Mouse (Mus musculus): ENCODE results near the gene Atxn7l3. TPM values are rescaled to one million over a fixed set of nuclear protein-coding genes. Genes with fewer than 3 reads are reported as not detected.

Atxn7l3 gene
- total RNA-seq, 2 experiments from 2014 or later: 15.9 to 17.5 TPM

DNA sequence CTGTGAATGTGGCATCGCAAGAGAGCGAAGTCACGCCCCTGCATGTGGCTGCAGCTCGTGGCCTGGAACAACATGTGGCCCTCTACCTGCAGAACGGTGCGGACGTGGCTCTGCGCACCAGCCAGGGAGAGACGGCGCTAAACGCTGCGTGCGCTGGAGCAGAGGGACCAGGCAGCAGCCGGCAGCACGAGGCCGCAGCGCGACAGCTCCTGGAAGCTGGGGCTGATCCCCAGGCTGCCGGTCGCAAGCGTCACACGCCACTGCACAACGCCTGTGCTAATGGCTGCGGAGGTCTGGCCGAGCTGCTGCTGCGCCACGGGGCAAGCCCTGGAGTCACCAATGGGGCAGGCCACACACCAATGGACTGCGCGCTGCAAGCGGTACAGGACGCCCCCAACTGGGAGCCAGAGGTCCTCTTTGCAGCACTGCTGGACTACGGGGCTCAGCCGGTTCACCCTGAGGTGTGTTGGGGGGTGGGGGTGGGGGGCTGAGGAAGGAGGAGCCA is 20.0 kb downstream of the Atxn7l3 start:
- peak; percentile 40 for DNase-seq
- intact Hi-C loops (cut with DNase I; ENCODE audit: low total_unique reads): no loop called here

DNA sequence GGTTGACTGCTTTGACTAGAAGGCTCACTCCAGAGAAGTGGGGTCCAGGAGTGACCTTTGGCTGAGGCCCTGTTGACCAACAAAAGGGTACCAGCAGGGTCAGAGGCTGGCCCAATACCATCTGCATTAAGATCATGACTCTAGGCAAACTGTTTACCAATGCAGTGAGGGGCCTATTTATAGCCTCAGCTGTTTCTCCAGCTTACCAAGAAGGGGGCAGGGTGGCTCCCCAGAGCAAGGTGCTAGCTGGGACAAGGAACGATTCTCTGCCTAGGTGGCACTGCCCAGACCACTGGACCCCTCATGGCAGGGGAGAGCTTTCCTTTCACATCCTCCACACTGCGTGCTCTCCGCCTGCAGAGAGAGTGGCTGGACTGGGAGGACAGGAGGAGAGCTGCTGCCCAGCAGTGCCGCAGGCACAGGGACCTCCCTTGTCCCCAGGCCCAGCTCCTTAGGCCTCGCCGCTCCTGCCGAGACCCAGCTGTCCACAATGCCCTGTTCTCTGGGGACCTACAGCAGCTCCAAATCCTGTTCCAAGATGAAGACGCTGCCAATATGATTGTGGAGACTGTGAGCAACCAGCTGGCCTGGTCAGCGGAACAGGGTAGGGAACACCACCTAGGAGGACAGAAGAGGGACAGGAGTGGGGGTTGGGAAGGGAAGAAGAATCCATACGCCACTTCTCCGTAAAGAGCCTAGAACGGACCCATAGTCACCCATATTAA is 27.7 kb downstream of the Atxn7l3 start, which contains the start of gene Asb16:
Gene Asb16 (plus strand): TSS at position 224 of the 725 bp plus-strand sequence.
- intact Hi-C loops (cut with DNase I; ENCODE audit: low total_unique reads): loop anchor here (10.0 kb wide), 2 partner anchors 64 to 164 kb away; partner anchors contain the start of genes Ppy and Pyy
- no peak for DNase-seq

DNA sequence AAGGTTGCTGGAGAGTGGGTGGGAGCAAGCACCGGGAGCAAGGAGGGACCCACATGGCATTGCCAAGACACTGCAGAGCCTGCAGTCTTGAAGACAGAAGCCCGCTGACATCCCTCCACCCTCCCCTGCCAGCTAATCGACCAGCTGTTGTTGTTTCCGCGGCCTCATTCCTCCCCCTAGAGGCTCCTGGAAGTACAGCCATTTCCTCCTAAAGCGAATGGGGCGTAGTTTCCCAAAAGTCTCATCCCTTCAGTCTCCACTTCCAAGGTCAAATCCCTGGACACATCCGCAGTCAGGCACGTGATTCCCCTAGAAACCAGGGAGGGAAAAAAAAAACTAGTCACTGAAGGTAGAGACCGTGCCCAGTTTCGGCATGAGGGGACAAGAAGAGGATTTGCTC is 29.0 kb downstream of the Atxn7l3 start:
- DNase-seq: peak; percentile 83
- intact Hi-C loops (cut with DNase I; ENCODE audit: low total_unique reads): loop anchor here (10.0 kb wide), 2 partner anchors 63 to 163 kb away; partner anchors contain the start of genes Ppy and Pyy

DNA sequence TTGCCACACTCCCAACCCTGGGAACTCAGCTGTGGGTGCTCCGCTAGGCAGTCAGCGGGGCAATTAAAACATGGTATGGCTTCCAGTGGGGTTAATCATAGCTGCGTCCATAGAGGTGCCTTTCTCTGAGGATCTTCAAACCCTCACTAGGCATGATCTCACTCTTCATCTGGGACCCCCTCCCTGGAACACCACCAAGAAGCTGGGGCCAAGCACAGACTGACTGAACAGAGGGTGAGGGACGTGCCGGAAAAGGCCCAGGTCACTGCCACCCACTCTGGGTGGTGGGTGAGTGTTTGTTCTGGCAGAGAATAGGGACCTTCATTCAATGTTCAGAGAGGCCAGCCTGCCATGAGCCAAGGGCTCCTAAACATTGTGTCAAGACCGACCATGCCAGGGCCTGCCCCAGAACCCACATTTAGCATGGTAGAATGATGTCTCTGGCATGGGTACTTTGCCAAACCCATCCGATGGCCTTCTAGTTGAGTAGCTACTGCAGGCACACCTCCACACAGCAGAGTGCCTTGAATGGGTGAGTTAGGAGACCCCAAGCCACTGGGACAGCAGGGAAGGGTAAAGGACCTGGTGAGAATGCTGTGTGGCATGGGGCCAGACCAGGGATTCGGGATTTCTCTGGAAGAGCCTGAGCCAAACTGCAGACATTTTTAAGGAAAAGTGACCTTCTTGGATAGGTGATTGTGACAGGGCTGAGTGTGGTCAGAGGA is 29.6 kb downstream of the Atxn7l3 start:
- DNase-seq: no peak
- intact Hi-C loops (cut with DNase I; ENCODE audit: low total_unique reads): loop anchor here (10.0 kb wide), 2 partner anchors 62 to 162 kb away; partner anchors contain the start of genes Ppy and Pyy

DNA sequence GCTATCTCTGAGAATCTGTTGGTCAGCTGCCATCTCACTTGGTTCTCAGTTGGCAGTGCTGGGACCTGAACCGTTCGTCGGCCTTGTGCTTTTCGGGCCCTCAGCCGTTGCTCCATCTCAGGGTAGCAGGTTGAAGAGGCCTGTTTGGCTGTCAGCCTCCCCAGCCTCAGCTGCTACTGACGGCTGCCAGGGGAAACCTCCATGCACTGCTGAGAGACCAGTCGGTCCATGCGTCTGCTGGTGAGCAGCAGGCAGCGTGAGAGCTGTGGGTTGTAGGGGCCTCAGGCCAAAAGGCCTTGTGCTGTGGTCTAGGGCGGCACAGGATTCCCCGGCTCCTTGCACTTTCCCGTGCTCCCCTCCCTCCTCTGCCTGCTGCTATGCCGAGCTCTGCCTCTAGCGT is 30.6 kb downstream of the Atxn7l3 start:
- no peak for DNase-seq

DNA sequence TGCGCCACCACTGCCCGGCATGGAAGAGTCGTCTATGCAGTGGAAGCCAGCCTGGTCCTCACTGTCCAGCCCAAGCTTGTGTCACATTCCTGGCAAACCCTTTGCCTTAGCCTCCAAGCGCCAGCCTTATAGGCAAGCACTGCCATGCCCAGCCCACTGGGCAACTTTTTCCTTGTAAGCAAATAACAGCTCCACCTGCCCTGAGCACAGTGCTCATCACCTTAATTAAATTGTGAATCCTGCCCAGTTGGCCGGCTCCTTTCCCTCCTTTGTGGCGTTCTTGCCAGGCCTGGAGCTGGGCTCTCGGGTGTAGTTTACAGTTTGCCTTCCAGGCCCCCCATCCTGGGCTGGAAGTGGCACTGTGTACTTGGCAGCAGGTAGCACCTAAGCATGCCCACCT is 33.2 kb downstream of the Atxn7l3 start:
- no peak for DNase-seq
- intact Hi-C loops (cut with DNase I; ENCODE audit: low total_unique reads): loop anchor here (10.0 kb wide), 2 partner anchors 58 to 158 kb away; partner anchors contain the start of genes Ppy and Pyy

More for the DNA sequence above, 30.6 kb downstream of the Atxn7l3 start:
- intact Hi-C loops (cut with DNase I; ENCODE audit: low total_unique reads): loop anchor here (10.0 kb wide), 2 partner anchors 61 to 161 kb away; partner anchors contain the start of genes Ppy and Pyy

DNA sequence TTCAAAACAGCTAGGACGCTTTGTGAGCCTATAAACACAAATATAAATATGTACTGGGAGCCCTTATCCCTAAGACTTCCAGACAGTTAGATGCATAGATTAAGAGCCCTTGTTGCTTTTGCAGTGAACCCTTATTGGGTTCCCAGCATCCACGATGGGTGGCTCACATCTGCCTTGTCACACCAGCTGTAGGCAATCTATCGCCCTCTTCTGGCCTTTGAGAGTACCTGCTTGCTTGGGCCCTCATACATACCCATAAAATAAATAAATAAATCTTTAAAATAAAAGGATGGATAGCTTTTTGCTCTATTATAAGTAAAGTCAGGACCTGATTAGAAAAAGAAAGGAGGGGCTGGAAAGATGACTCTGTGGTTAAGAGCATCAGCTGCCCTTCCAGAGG is 37.9 kb downstream of the Atxn7l3 start:
- no peak for DNase-seq
- intact Hi-C loops (cut with DNase I; ENCODE audit: low total_unique reads): no loop called here

DNA sequence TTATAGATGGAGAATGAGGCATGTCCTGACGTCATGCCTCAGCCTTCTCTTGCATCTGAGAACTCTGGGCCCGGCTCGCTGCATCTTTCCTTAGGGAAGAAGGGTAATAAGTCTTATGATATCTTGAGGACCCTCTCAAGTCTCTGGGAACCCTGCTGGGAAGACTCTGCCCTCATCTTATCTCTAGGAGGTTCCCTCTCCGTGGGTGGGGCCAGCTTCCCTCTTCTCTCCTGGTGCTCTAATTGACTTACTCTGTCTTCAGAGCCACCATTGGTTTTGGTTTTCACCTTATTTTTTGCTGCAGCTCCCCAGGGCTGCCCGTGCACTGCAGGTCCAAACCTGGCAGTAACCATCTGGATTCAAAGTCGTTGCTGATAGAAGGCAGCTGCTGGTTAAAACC is 38.3 kb downstream of the Atxn7l3 start:
- intact Hi-C loops (cut with DNase I; ENCODE audit: low total_unique reads): no loop called here
- no peak for DNase-seq

DNA sequence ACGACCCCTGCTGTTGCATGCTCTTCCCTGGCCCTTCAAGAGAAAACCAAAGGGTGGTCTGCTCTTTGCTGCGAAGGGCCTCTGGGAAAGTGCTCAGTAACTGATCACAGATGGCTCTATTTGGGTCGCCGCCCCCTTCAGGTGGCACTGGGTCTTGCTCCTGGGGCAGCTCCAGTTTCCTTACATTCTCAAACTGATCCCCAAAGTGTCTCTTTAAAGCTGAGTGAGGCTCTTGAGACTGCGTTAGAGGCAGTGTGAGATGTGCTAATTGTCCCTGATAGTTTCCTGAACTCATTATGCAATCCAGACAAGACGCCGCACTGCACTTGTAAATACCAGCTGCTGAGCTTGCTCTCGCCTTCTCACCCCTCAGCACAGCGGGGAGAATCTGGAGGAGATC is 38.9 kb downstream of the Atxn7l3 start:
- intact Hi-C loops (cut with DNase I; ENCODE audit: low total_unique reads): no loop called here
- DNase-seq: peak; percentile 15

DNA sequence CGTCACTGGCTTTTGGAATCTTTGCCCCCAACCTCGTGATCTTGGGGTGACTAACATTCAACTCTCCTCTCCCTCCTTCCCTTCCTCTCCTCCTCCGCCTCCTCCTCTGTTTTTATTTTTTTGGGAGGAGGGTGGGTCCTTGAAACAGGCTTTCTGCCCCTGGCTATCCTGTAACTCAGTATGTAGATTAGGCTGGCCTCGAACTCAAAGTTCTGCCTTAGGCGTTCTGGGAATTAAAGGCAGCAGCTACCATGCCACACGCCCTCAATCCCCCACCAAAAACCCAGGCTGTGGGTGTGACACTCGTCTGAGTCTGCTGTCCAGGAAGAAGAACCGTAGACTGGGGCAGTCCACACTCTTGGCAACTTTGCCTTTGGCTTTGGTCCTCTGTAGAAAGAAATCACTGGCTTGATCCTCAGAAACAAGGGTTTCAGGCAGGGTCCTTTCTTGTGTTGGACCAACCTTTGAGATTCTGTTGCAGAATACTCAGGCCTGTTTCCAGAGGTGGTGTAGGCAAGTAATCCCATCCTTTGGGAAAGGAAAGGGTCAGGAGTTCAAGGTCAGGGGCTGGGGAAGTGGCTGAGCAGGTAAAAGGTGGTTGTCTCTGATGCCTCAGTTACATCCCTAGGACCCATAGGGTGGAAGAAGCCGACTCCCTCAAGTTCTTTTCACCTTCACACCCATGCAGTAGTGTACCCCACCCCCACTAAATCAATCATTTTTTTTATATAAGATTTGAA is 46.9 kb downstream of the Atxn7l3 start:
- intact Hi-C loops (cut with DNase I; ENCODE audit: low total_unique reads): no loop called here
- DNase-seq: no peak

DNA sequence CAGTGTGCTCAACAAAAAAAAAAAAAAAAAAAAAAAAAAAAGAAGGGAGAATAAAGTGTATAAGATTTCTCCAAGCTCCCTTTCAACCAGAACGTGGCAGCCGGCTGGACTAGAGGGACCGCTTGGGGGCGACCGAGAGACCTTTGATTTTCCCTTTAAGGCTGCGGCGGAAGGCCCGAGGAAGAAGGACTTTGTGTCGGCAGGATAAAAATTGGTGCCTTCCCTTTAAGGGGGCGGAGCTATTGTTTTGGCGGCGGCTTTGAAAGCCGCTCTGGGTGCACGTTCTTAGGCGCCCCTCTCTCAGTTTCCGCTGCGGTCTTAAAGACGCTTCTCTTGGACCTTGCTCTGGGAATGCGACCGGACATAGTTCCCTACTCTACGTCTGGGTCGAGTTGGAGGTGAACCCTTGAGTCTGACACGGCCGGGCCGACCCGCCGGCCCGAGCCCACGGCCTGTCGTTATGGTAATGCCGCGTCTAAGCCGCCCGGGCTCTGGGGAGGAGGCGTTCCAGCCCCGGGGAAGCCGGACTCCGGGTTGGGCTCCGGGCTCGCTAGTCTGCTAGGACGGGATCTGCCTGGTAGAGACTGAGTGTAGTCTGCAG is 47.7 kb downstream of the Atxn7l3 start, which contains the start of gene BC030867:
Gene BC030867 (plus strand): TSS at position 253 of the 601 bp plus-strand sequence.
- intact Hi-C loops (cut with DNase I; ENCODE audit: low total_unique reads): no loop called here
- DNase-seq: peak; percentile 90

DNA sequence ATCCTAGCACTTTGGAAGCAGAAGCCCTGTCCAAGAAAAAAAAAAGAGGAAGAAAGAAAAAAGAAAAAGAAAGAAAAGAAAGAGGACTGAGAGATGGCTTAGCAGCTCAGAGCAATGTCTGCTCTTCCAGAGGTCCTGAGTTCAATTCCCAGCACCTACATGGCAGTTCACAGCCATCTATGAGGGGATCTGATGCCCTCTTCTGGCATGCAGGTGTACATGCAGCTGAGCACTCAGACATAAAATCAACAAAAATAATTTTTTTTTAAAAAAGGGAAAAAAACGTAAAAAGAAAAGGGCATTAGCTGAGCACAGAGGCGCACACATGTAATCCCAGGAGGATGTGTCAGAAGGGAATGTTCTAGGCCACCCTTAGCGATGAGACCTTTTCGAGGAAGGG is 49.6 kb downstream of the Atxn7l3 start:
- DNase-seq: no peak
- intact Hi-C loops (cut with DNase I; ENCODE audit: low total_unique reads): no loop called here

DNA sequence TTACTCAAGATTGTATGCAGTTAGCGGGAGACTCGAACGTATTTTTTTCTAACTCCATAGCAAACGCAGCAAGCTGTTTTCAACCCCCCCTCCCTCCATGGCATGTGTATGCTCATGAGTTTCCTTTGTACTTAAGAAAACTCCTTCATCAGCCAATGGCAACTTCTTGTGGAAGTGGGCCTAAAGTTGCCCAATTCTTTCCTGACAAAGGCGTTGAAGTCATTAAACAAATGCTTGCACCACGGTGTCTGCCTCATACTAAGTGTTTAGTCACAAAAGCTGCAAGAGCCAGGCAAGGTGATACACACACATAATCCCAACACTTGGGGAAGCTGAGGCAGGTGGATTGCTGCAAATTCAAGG is 50.2 kb downstream of the Atxn7l3 start:
- intact Hi-C loops (cut with DNase I; ENCODE audit: low total_unique reads): no loop called here
- DNase-seq: no peak

DNA sequence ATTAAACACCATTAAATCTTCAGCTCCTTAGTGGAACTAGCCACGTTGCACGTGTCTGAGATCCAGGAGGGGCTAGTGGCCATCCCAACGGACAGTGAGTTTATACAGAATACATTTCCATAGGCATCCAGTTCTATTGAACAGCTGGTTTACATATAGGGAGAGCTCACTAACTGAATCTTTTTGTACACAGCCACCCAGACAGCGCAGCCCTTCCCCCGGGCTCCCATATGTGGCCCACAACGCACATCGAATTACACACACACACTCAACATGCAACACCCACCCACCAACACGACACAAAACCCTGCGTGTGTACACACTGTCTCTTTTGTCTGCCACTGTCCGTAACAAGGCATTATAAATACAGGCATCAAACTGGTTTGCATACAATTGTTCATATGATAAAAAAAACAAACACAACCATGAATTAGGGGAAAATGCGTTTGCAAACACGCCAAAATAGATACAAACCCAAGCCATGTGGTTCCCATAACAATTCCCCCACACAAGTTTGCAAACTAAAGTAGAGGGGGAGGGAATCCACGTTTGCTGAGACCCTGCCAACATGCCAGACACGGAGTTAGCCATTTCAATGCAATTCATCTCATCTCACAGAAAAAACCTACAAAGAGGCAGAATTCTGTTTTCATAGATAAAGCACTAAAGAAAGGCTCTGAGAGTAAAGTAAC is 50.7 kb downstream of the Atxn7l3 start:
- intact Hi-C loops (cut with DNase I; ENCODE audit: low total_unique reads): no loop called here
- no peak for DNase-seq

DNA sequence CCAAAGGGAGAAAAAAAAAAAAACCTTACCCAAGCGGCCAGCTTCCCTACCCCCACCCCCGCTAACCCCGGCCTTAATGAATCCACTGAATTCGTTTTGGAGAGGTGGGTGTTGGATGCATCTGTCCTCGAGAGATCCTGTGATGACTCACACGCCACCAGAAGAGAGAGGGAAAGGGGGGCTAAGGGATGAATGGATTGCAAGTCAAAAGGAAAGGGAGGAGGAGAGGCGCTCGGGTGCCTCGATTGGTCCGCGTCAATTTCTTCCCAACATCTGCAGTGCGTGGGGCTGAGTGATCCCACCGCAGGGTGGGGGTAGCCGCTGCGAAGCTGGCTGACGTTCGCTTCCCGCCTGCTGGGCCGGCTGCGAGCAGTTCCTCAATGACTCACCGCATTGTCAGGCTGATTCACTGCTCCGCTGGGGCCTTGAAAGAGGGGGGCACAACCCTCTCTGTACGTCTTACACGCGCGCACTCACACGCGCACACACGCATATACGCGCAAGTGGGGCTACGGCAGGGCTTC is 51.4 kb downstream of the Atxn7l3 start:
- intact Hi-C loops (cut with DNase I; ENCODE audit: low total_unique reads): no loop called here
- peak; percentile 69 for DNase-seq

DNA sequence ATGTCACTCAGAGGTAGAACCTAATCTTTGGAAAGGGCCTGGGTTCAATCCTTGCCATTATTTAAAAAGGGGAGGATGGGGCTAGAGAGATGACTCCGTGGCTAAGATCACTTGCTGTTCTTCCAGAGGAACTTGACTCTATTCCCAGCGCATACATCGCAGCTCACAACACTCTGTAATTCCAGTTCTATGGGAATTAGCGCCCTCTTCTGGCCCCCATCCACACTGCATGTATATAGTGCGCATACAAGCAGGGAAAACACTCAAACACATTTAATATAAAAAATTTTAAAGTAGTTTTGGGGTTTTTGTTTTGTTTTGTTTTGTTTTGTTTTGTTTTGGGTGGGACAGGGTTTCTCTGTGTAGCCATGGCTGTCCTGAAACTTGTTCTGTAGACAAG is 54.6 kb downstream of the Atxn7l3 start:
- intact Hi-C loops (cut with DNase I; ENCODE audit: low total_unique reads): no loop called here
- no peak for DNase-seq

DNA sequence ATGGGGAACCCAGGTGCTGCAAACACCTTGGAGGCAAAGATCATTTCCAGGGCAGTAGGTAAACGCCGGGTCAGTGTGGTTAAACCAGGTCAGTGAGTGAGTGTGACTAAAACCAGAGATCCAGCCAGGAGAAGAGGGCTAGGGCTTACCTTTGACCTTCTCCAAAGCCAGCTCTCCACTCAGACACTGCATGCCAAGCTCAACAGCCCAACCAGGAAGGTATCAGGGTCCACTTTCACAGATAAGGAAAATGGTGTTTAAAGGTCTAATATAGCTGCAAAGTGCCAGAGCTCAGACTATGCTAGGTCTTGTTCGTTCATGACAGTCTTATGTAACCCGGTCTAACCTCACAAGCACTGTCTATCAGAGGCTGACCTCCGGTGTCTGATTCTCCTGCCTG is 55.2 kb downstream of the Atxn7l3 start:
- intact Hi-C loops (cut with DNase I; ENCODE audit: low total_unique reads): no loop called here
- no peak for DNase-seq

DNA sequence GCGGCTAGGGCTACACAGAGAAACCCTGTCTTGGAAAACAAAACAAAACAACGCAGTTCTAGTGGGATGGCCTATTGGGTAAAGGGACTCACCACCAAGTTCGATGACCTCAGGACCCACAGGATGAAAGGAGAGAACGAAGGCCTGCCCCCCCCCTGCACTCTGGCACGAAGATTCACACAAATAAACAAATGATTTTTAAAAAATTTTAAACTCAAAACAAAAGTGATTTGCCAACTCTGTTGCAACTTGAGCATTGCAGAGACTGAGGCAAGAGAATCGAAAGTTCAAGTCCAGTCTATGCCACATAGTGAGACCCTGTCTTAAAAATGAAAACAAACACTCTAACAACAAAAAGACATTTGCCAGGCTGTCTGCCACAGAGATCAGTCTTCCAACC is 55.8 kb downstream of the Atxn7l3 start:
- intact Hi-C loops (cut with DNase I; ENCODE audit: low total_unique reads): no loop called here
- DNase-seq: no peak
